Mouse (Mus musculus) liver, postnatal 0 days (tissue): ENCODE data around the gene Srsf7. TPM values are rescaled to one million over a fixed set of nuclear protein-coding genes. Genes with fewer than 3 reads are reported as not detected.
"Not testable (repeated sequence)": the region's sequence is repeated elsewhere in the genome, so short reads cannot be mapped to it uniquely, and the experiment has no call there.

Source experiments
- ATAC-seq: fragments of 200-750 bp; cut with Nextera tagmentation; 2 replicates; pipeline ENCODE4 v1.8.0; 2017; ENCODE audit warnings: mild to moderate bottlenecking, moderate library complexity
- DNase-seq: peaks from one replicate; pipeline ENCODE4 v3.0.0-alpha.2; 2016
- H3K27ac ChIP-seq: fragments of 300-500 bp; sonication (generic); 2 replicates; pipeline ENCODE4 v1.5.1; 2014; ENCODE audit warnings: antibody characterized with exemption, moderate library complexity, mild to moderate bottlenecking, low read depth
- H3K27me3 ChIP-seq: fragments of 300-500 bp; sonication (generic); 2 replicates; pipeline ENCODE4 v1.6.1; 2014; ENCODE audit warnings: low read length, control low read depth, mixed read lengths; ENCODE audit not compliant: insufficient read depth
- H3K36me3 ChIP-seq: fragments of 300-500 bp; sonication (generic); replicated peaks from 2 replicates; pipeline ENCODE4 v1.6.1; 2014; ENCODE audit warnings: mild to moderate bottlenecking, control low read depth, low read length, moderate library complexity, mixed read lengths; ENCODE audit not compliant: insufficient read depth
- H3K4me1 ChIP-seq: fragments of 300-500 bp; sonication (generic); 2 replicates; pipeline ENCODE4 v1.6.1; 2014; ENCODE audit warnings: antibody characterized with exemption, mild to moderate bottlenecking, control low read depth; ENCODE audit not compliant: insufficient read depth
- H3K4me2 ChIP-seq: fragments of 300-500 bp; sonication (generic); 2 replicates; pipeline ENCODE4 v1.6.1; 2014; ENCODE audit warnings: low read depth, mild to moderate bottlenecking, low read length, moderate library complexity, mixed read lengths
- H3K4me3 ChIP-seq: fragments of 300-500 bp; sonication (generic); 2 replicates; pipeline ENCODE4 v1.5.1; 2014; ENCODE audit warnings: low read depth, low read length
- H3K9ac ChIP-seq: fragments of 300-500 bp; sonication (generic); replicated peaks from 2 replicates; pipeline ENCODE4 v1.6.1; 2014; ENCODE audit warnings: mild to moderate bottlenecking, moderate library complexity
- H3K9me3 ChIP-seq: fragments of 300-500 bp; sonication (generic); 2 replicates; pipeline ENCODE4 v1.6.1; 2016; ENCODE audit warnings: mild to moderate bottlenecking, control low read depth, low read length, mixed read lengths
- CTCF ChIP-seq: sonication (generic); IDR thresholded peaks from 2 replicates; pipeline ENCODE4 v1.5.1; 2016; ENCODE audit warnings: antibody characterized with exemption, low read depth
- EP300 ChIP-seq: IDR thresholded peaks from 2 replicates; pipeline ENCODE4 v1.6.1; 2016; ENCODE audit warnings: antibody characterized with exemption, low read depth, mild to moderate bottlenecking
- WGBS: fragments of 180-500 bp; shearing (Covaris S2); extraction: QIAGEN DNeasy Blood & Tissue Kit; methylation state at CpG from one replicate; pipeline ENCODE4 v1.1.7; 2014; ENCODE audit not compliant: insufficient replicate concordance; 5-methylcytosine and 5-hydroxymethylcytosine counted together
- polyA plus RNA-seq: library from polyadenylated mRNA; unstranded; fragments of >200 nt; fragmentation: Nextera tagmentation; extraction: Ambion mirVana; gene quantifications from 2 replicates; pipeline ENCODE4 v1.2.1, GENCODE M21; 2015

Srsf7 gene
- polyA plus RNA-seq, 1 experiment from 2014 or later = 142 TPM

GRCm38 (mm10) chr17:80241594-80241993 is 34.5 kb upstream of the Srsf7 start:
- no peak overlapping the region for H3K9ac ChIP-seq
- H3K36me3 ChIP-seq = peaks cover 33% of the 10 kb centered on the region
- H3K4me1 ChIP-seq = 0 out of 2 replicates have a peak, but pooled peaks cover 3% of the 10 kb centered on the region
- no peaks in the 10 kb centered on the region for H3K9me3 ChIP-seq
- DNase-seq (no peak), ATAC-seq (no peak)
- H3K4me3 ChIP-seq = no peak overlapping the region
- TF ChIP-seq EP300 (no peak), CTCF (0 out of 2 replicates have a peak, but pooled peaks have one; percentile 9)
- H3K27me3 ChIP-seq = no peaks in the 10 kb centered on the region
- WGBS = 85% methylated on average over 9 of the region's 9 CpGs
- H3K4me2 ChIP-seq = no peak overlapping the region
- no peak overlapping the region for H3K27ac ChIP-seq

- 76% methylated on average over 5 of the region's 5 CpGs for WGBS
- Histone ChIP-seq H3K27me3 (no peaks in the 10 kb centered on the region), H3K4me1 (no peaks in the 10 kb centered on the region), H3K4me3 (no peak overlapping the region), H3K4me2 (no peak overlapping the region), H3K9ac (no peak overlapping the region), H3K27ac (no peak overlapping the region), H3K9me3 (no peaks in the 10 kb centered on the region), H3K36me3 (peaks cover 17% of the 10 kb centered on the region)
- ATAC-seq = no peak
- DNase-seq = no peak
- TF ChIP-seq CTCF (no peak), EP300 (no peak)
Measured at GRCm38 (mm10) chr17:80237475-80237874, 30.4 kb upstream of the Srsf7 start.

GRCm38 (mm10) chr17:80236805-80237204 is 29.7 kb upstream of the Srsf7 start:
- H3K4me3 ChIP-seq = no peak overlapping the region
- H3K9ac ChIP-seq = no peak overlapping the region
- no peaks in the 10 kb centered on the region for H3K4me1 ChIP-seq
- 0 out of 2 replicates have a peak overlapping the region, but pooled peaks have one; percentile 7 for H3K27ac ChIP-seq
- ATAC-seq (0 out of 2 replicates have a peak, but pooled peaks have one; percentile 23), DNase-seq (no peak)
- H3K4me2 ChIP-seq = no peak overlapping the region
- TF ChIP-seq EP300 = no peak
- WGBS = 73% methylated on average over 3 of the region's 3 CpGs
- peaks cover 12% of the 10 kb centered on the region for H3K36me3 ChIP-seq
- no peaks in the 10 kb centered on the region for H3K27me3 ChIP-seq
- H3K9me3 ChIP-seq = no peaks in the 10 kb centered on the region

- ATAC-seq (no peak), DNase-seq (no peak)
- H3K27ac ChIP-seq = no peak overlapping the region
- H3K9ac ChIP-seq = no peak overlapping the region
- no peaks in the 10 kb centered on the region for H3K4me1 ChIP-seq
- no peak overlapping the region for H3K4me3 ChIP-seq
- no peak overlapping the region for H3K4me2 ChIP-seq
- 75% methylated on average over 3 of the region's 3 CpGs for WGBS
- no peaks in the 10 kb centered on the region for H3K9me3 ChIP-seq
- peaks cover 3% of the 10 kb centered on the region for H3K36me3 ChIP-seq
- no peak for TF ChIP-seq CTCF
- TF ChIP-seq EP300 = no peak
- no peaks in the 10 kb centered on the region for H3K27me3 ChIP-seq
Measured at GRCm38 (mm10) chr17:80235477-80235876, 28.4 kb upstream of the Srsf7 start.

GRCm38 (mm10) chr17:80234376-80234775 is 27.3 kb upstream of the Srsf7 start:
- TF ChIP-seq EP300 = no peak
- no peak for TF ChIP-seq CTCF
- H3K27ac ChIP-seq = no peak overlapping the region

GRCm38 (mm10) chr17:80233844-80234243 is 26.7 kb upstream of the Srsf7 start:
- no peak overlapping the region for H3K4me3 ChIP-seq
- H3K36me3 ChIP-seq = no peaks in the 10 kb centered on the region; the same call in 1 of the 2 replicates
- no peak overlapping the region for H3K4me2 ChIP-seq
- no peak for DNase-seq
- WGBS = 80% methylated on average over 5 of the region's 5 CpGs
- TF ChIP-seq EP300 = no peak
- no peaks in the 10 kb centered on the region for H3K27me3 ChIP-seq
- H3K9ac ChIP-seq = no peak overlapping the region
- no peak for ATAC-seq
- H3K27ac ChIP-seq = no peak overlapping the region
- H3K4me1 ChIP-seq = no peaks in the 10 kb centered on the region
- no peaks in the 10 kb centered on the region for H3K9me3 ChIP-seq

More at GRCm38 (mm10) chr17:80234376-80234775, 27.3 kb upstream of the Srsf7 start:
- H3K9me3 ChIP-seq = no peaks in the 10 kb centered on the region
- DNase-seq (no peak), ATAC-seq (no peak)
- no peaks in the 10 kb centered on the region; the same call in 1 of the 2 replicates for H3K36me3 ChIP-seq
- H3K4me1 ChIP-seq = no peaks in the 10 kb centered on the region
- H3K4me2 ChIP-seq = no peak overlapping the region
- no peak overlapping the region for H3K9ac ChIP-seq
- H3K27me3 ChIP-seq = no peaks in the 10 kb centered on the region
- H3K4me3 ChIP-seq = no peak overlapping the region
- 76% methylated on average over 7 of the region's 7 CpGs for WGBS

- no peaks in the 10 kb centered on the region for H3K27me3 ChIP-seq
- no peaks in the 10 kb centered on the region for H3K9me3 ChIP-seq
- H3K4me1 ChIP-seq = peaks cover 5% of the 10 kb centered on the region; the same call in 1 of the 2 replicates
- H3K9ac ChIP-seq = no peak overlapping the region
- 84% methylated on average over 2 of the region's 2 CpGs for WGBS
- no peak overlapping the region for H3K4me2 ChIP-seq
- TF ChIP-seq CTCF (no peak), EP300 (no peak)
- no peak overlapping the region for H3K4me3 ChIP-seq
- DNase-seq (no peak), ATAC-seq (no peak)
- no peaks in the 10 kb centered on the region for H3K36me3 ChIP-seq
- H3K27ac ChIP-seq = no peak overlapping the region
Measured at GRCm38 (mm10) chr17:80229396-80229795, 22.3 kb upstream of the Srsf7 start.

- peak overlapping the region; percentile 89 for H3K27ac ChIP-seq
- not testable (repeated sequence) for DNase-seq, H3K4me1 ChIP-seq, H3K9me3 ChIP-seq, H3K36me3 ChIP-seq, ATAC-seq, H3K27me3 ChIP-seq
- H3K4me3 ChIP-seq = peak overlapping the region; percentile 71
- 30% methylated on average over 5 of the region's 5 CpGs for whole genome bisulfite sequencing
- peak overlapping the region; percentile 78 for H3K9ac ChIP-seq
- H3K4me2 ChIP-seq = peak overlapping the region; percentile 80
Measured at GRCm38 (mm10) chr17:80225142-80225541, 18.0 kb upstream of the Srsf7 start.
